Mouse (Mus musculus) MN1 (cell line): ENCODE measurements around the gene Lrrc4.

Experiments
- DNase-seq: peaks from one replicate; pipeline ENCODE4 v3.0.0-alpha.2; 2016; ENCODE audit warnings: low spot score

Gene Lrrc4

DNA sequence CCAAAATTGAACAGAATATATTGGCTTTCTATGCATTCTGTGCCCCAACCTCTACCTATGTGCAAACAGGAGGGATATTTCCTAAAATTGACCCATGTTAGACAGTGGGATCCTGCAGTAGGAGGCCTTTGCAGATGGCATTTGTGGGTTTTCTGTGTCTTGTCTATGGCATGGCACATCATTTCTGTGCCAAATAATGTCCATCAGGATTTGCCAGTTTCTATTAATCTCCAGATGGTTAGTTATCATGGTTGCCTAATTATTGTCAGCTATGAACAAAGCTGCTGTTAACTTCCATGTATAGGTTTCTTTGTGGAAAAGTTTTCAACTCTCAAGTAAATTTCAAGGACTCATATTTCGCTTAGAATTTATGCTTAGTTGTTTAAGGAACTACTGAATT lies 164.0 kb downstream of the Lrrc4 start:
- no peak for DNase-seq

GRCm38 (mm10) chr6:28664716-28665115 lies 166.8 kb downstream of the Lrrc4 start:
- DNase-seq = no peak

DNA sequence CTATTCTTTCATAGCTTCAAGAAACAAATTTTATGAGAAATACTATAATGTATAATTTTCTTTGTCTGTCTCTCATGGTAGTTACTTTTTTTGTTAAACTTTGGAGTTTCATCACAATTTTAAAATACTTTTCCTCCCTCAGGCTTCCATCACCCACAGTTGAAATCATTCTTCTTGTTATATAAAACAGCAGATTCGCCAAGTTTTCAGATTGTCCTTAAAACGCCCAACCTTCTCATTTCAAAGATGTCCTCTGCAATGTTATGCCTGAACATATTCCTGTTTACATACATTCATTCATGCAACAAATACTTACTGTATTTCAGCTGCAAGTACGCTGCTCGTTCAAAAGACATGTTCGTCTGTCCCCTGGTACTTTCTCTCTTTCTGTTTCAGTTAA lies 167.9 kb downstream of the Lrrc4 start:
- no peak for DNase-seq

GRCm38 (mm10) chr6:28663004-28663403 lies 168.5 kb downstream of the Lrrc4 start:
- DNase-seq = no peak

GRCm38 (mm10) chr6:28656511-28656910 lies 175.0 kb downstream of the Lrrc4 start:
- no peak for DNase-seq

DNA sequence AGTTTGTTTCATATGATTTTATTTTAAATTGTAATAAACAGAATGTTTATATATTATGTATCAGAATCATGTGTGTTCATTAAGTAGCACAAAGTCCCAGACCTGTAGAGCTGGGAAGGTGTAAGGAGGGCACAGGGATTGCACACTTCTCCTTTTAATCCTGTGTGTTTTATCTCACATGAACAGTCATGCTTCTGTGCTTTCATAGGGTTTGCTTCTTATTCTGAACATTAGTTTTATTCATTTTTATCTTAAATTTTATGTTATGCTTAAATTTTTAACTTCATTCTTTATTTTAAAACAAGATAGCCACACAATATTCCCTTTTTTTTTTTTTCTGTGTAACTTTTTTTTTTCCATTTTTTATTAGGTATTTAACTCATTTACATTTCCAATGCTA lies 186.3 kb downstream of the Lrrc4 start:
- DNase-seq = no peak

GRCm38 (mm10) chr6:28642909-28643308 lies 188.6 kb downstream of the Lrrc4 start:
- peak; percentile 26 for DNase-seq

- DNase-seq = no peak
These were observed 191.5 kb downstream of the Lrrc4 start for GRCm38 (mm10) chr6:28640088-28640487.

GRCm38 (mm10) chr6:28635531-28636348 lies 195.8 kb downstream of the Lrrc4 start:
- peak; percentile 55 for DNase-seq

DNA sequence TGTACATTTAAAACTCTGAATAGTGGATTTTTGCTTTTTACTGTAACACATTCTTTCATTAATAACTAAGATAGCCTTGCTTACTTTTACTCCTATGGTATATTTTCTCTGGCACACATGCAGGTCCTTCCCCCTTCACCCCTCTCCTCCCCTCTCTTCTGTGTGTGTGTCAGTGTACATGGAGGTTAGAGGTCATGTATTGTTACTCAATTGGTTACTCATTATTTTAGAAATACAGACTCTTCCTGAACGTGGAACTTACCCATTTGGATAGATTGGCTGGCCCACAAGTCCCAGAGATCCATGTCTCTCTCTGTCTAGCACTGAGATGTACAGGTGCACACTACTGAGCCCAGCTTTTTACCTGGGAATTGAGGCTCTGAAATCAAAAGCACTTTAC lies 196.5 kb downstream of the Lrrc4 start:
- DNase-seq = no peak

GRCm38 (mm10) chr6:28633656-28634055 lies 197.9 kb downstream of the Lrrc4 start:
- no peak for DNase-seq

GRCm38 (mm10) chr6:28633120-28633519 lies 198.4 kb downstream of the Lrrc4 start:
- DNase-seq = no peak

DNA sequence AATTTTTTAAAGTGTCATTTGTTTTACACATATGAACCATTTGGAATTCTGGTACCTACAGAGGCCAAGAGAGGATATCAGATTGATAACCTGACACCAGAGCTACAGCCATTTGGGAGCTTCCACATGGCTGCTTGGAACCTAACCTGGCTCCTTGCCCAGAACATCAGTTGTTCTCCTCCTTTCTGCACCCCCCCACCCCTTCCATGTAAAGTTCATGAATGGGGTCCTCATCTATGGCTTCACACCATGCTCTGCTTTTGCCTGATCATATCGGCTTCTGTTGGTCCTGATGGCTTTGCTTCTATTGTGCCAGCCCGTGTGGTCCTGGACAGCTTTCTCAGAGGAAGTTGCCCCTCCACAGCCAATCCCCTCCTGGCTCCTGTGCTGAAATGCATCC lies 200.6 kb downstream of the Lrrc4 start:
- DNase-seq = no peak

DNA sequence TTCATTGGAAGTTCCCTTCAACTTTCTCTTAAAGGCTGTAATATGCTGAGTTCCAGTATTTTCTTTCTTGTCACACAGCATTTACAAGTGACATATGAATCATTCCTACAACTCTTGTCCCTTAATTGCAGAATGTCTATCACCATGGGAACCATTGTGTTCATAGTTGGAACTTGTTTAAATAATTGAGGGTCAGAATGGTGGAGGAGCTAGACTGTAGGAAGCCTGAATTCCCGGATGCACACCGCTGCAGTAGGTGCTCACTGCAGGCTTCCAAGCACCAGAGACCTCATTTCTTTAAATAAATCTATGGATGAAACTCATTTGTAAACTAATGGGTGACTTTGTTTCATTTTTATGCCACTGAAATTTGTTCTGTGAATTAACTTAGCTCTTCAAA lies 201.7 kb downstream of the Lrrc4 start:
- no peak for DNase-seq

DNA sequence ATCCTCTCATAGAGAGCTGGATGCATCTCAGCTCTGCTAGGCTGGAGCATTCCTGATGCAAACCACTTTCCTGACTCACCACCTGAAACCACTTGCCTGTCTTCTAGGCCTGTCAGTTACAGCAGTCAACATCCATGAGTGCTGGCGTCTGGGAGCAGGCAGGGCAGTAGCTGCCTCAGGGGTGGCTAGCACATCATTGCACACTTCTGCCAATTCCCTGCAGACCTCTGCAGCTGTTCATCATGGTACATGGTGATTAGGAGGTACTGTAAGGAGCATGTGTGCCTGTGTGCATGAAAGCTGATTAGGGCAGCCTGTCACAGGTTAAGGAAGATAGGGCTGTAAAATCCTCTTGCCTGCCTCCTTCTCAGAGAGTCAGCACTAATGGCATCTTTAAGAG lies 203.1 kb downstream of the Lrrc4 start:
- DNase-seq = peak; percentile 42

DNA sequence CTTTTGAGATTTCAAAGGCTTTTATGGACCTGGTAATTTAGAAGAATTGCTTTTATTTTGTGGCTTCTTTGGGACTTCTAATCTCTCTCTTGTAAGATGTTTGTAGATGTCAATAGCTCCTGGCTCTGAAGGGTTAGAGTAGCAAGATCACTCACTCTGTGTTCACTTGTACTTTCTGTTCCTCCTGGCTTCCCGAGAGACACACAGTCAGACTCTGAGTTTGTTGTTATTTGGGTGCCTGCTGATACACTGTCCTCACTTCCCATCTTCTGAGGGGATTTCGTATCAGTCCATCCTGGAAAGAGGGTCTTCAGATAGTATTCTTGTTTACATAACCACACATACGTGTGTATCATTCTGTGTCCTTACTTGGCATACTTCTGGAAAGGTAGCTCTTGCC lies 208.6 kb downstream of the Lrrc4 start:
- DNase-seq = no peak

GRCm38 (mm10) chr6:28622522-28622921 lies 209.0 kb downstream of the Lrrc4 start:
- DNase-seq = no peak

DNA sequence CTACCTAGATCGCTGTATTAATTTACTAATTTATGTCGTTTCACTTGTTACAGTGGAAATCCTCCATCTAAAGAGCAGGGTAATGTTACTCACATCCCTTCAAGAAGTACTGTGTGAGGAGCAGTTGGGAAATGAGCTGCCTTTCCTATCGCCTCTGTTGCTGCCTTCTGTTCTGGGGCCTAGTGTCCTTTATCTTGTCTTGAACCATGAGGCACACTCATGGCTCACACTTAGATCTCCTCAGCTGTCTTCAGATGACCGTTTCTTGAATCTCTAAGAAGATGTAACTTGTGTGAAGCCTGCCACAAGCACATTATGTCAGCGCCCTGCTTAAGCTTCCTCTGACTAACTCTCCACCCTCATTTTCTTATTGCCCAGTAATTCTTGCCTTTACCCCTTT lies 209.6 kb downstream of the Lrrc4 start:
- DNase-seq = no peak

DNA sequence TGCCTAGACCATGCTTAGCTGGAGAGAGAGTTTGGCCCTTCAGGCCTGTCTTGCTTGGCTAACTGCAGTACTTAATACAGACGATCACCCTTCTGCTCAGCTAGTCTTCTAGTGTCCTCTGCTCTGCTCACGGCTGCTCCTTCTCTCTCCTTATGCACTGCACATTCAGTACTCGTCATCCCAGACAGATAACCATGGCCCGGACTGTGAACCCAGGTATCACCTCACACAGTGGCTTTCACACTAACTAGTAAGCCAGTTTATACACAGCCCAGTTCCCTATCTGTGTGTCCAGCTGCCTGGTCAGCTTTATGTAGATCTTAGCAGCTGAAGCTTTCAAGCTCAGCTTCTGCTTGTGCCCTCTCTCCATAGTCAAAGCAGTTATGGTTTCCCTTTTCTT lies 210.1 kb downstream of the Lrrc4 start:
- no peak for DNase-seq

DNA sequence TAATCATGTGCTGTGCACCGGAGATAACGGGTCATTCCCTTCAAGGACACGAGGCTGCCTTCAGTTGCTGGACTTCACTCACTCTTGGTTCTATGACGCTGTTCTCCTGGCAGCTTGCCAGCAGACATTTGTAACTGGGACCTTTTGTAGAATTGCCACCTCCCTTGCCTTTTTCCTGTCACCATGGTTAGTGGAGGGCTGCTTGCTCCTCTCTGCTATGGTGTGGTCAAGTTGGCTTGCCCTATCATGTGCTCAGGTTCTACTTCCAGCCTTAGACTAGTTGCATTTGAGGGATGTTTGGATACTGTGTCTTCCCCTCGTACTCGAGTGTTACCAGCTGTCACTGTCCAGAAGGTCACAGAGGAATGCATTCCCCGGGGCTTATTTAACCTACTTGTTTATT lies 212.8 kb downstream of the Lrrc4 start:
- DNase-seq = peak; percentile 40

- no peak for DNase-seq
These were observed 213.2 kb downstream of the Lrrc4 start for GRCm38 (mm10) chr6:28618299-28618698.

DNA sequence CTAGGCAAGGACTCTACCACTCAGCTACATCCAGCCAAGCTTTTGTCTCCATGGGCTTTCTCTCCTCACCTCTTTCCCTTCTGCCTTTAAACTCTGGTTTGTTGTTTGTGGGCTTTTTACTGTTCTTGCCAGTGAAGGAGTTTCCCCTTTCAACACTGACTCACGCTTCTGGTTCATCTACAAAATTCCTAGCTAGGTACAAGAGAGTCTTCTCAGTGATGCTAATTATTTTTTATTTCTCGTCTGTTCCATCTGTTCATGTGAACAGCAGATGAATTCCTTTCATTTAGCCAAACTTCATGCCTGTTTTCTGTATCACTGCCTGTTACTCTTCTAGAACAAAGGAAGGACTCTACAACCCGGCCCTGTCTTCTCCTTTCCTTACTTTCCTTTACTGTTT lies 215.6 kb downstream of the Lrrc4 start:
- no peak for DNase-seq

GRCm38 (mm10) chr6:28615408-28615807 lies 216.1 kb downstream of the Lrrc4 start:
- no peak for DNase-seq

GRCm38 (mm10) chr6:28614856-28615255 lies 216.7 kb downstream of the Lrrc4 start:
- no peak for DNase-seq
